Mouse (Mus musculus) liver, embryonic 14.5 days (tissue): ENCODE data around the gene Hbs1l. TPM values are rescaled to one million over a fixed set of nuclear protein-coding genes. Genes with fewer than 3 reads are reported as not detected.

Experiments used
- ATAC-seq: fragments of 200-750 bp; cut with Nextera tagmentation; 2 replicates; pipeline ENCODE4 v1.8.0; 2017; ENCODE audit warnings: moderate number of reproducible peaks, mild to moderate bottlenecking, moderate library complexity; ENCODE audit not compliant: insufficient read depth
- DNase-seq, 3 experiments: peaks; one replicate each; pipeline ENCODE4 v3.0.0-alpha.2; 2012 to 2013; ENCODE audit warnings: low read depth in 3 of 3, low spot score in 3 of 3
- H3K27ac ChIP-seq: fragments of 300-500 bp; sonication (generic); 2 replicates; pipeline ENCODE4 v1.5.1; 2014; ENCODE audit warnings: moderate library complexity, mild to moderate bottlenecking, control low read depth, inconsistent platforms
- H3K27me3 ChIP-seq: fragments of 300-500 bp; sonication (generic); 2 replicates; pipeline ENCODE4 v1.6.1; 2014; ENCODE audit warnings: mild to moderate bottlenecking, low read length, moderate library complexity; ENCODE audit not compliant: control insufficient read depth, insufficient read depth
- H3K36me3 ChIP-seq: fragments of 300-500 bp; sonication (generic); replicated peaks from 2 replicates; pipeline ENCODE4 v1.6.1; 2014; ENCODE audit warnings: low read depth; ENCODE audit not compliant: control insufficient read depth, insufficient read depth
- H3K4me1 ChIP-seq, 2 experiments: fragments of 200-500 bp in 1 of 2; fragments of 300-500 bp in 1 of 2; sonication (generic) in 1 of 2; replicated peaks; 2 replicates each; pipeline ENCODE4 v1.6.1; 2012 to 2014; ENCODE audit warnings: antibody characterized with exemption in 1 of 2, inconsistent platforms in 1 of 2, low read length in 1 of 2; ENCODE audit not compliant: control insufficient read depth in 2 of 2, insufficient read depth in 2 of 2
- H3K4me2 ChIP-seq: fragments of 300-500 bp; sonication (generic); 2 replicates; pipeline ENCODE4 v1.6.1; 2014; ENCODE audit warnings: low read depth, mild to moderate bottlenecking, control low read depth, moderate library complexity
- H3K4me3 ChIP-seq, 2 experiments: fragments of 200-500 bp in 1 of 2; fragments of 300-500 bp in 1 of 2; sonication (generic) in 1 of 2; 2 replicates each; pipeline ENCODE4 v1.5.1; 2012 to 2014; ENCODE audit warnings: low read depth in 2 of 2, low read length in 2 of 2, mild to moderate bottlenecking in 2 of 2, control low read depth in 1 of 2, inconsistent platforms in 1 of 2, moderate library complexity in 1 of 2; ENCODE audit not compliant: insufficient read depth in 1 of 2
- H3K9ac ChIP-seq: fragments of 300-500 bp; sonication (generic); replicated peaks from 2 replicates; pipeline ENCODE4 v1.6.1; 2014; ENCODE audit warnings: mild to moderate bottlenecking, control low read depth, moderate library complexity
- H3K9me3 ChIP-seq: fragments of 300-500 bp; sonication (generic); 2 replicates; pipeline ENCODE4 v1.6.1; 2016; ENCODE audit warnings: low read length, mixed read lengths; ENCODE audit not compliant: control insufficient read depth
- CTCF ChIP-seq: IDR thresholded peaks from 2 replicates; pipeline ENCODE4 v1.5.1; 2016; ENCODE audit warnings: antibody characterized with exemption, low read depth, control low read depth
- EP300 ChIP-seq: IDR thresholded peaks from 2 replicates; pipeline ENCODE4 v1.6.1; 2016; ENCODE audit warnings: antibody characterized with exemption, low read depth
- WGBS: fragments of 180-500 bp; shearing (Covaris S2); extraction: QIAGEN DNeasy Blood & Tissue Kit; methylation state at CpG from one replicate; pipeline ENCODE4 v1.1.7; 2014; ENCODE audit not compliant: insufficient replicate concordance; 5-methylcytosine and 5-hydroxymethylcytosine counted together
- polyA plus RNA-seq, 2 experiments: library from polyadenylated mRNA; depleted of rRNA in 1 of 2; stranded (reverse) in 1 of 2; unstranded in 1 of 2; fragments of >200 nt; fragmentation: Nextera tagmentation in 1 of 2; extraction: Ambion mirVana in 1 of 2; gene quantifications; 2 replicates each; pipeline versions ENCODE4 v1.2.1 to v1.2.3; 2012 to 2014

Gene Hbs1l
- polyA plus RNA-seq, 2 experiments: 18.0 to 56.1 TPM

DNA sequence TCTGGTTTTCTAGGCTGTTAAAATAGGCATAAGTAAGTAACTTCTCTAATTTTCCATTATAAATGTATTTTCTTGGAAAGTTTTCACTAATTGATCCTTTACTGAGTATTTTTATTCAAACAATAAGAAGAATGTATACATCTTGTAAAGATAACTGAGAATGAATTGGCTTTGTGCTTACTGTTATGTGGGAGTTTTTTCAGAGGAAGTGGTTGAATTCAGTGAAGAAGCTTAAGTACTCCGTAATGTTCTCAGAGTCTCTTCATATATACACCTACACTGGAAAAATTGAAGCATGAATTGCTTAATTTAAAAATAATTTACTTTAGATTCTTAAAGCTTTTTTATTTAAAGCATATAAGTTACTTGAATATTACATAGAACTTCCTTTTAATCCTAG is 23.2 kb downstream of the Hbs1l start:
- Histone ChIP-seq H3K9me3 (no peaks in the 10 kb centered on the region), H3K27me3 (no peaks in the 10 kb centered on the region), H3K4me1 (no peaks in the 10 kb centered on the region), H3K9ac (no peak overlapping the region), H3K36me3 (no peaks in the 10 kb centered on the region; the same call in none of the 2 replicates), H3K4me3 (no peak overlapping the region), H3K27ac (no peak overlapping the region), H3K4me2 (no peak overlapping the region)
- no peak for TF ChIP-seq EP300
- TF ChIP-seq CTCF: no peak
- no peak for DNase-seq
- WGBS: 90% methylated on average over 1 of the region's 1 CpGs
- ATAC-seq: no peak

GRCm38 (mm10) chr10:21320601-21321000 is 24.8 kb downstream of the Hbs1l start:
- H3K4me2 ChIP-seq: no peak overlapping the region
- 82% methylated on average over 6 of the region's 6 CpGs for WGBS
- H3K4me1 ChIP-seq: no peaks in the 10 kb centered on the region
- H3K27me3 ChIP-seq: no peaks in the 10 kb centered on the region
- H3K9me3 ChIP-seq: no peaks in the 10 kb centered on the region
- TF ChIP-seq EP300: no peak
- no peak for TF ChIP-seq CTCF
- no peak overlapping the region for H3K27ac ChIP-seq
- DNase-seq (no peak), ATAC-seq (no peak)
- no peak overlapping the region for H3K4me3 ChIP-seq
- no peak overlapping the region for H3K9ac ChIP-seq
- H3K36me3 ChIP-seq: no peaks in the 10 kb centered on the region; the same call in none of the 2 replicates

GRCm38 (mm10) chr10:21326352-21326751 is 30.6 kb downstream of the Hbs1l start:
- Histone ChIP-seq H3K36me3 (no peaks in the 10 kb centered on the region; the same call in 1 of the 2 replicates), H3K9me3 (no peaks in the 10 kb centered on the region), H3K4me3 (no peak overlapping the region), H3K27ac (no peak overlapping the region), H3K4me2 (no peak overlapping the region), H3K4me1 (no peaks in the 10 kb centered on the region), H3K27me3 (no peaks in the 10 kb centered on the region), H3K9ac (no peak overlapping the region)
- WGBS: 54% methylated on average over 6 of the region's 6 CpGs
- ATAC-seq: no peak
- DNase-seq: no peak
- TF ChIP-seq CTCF (no peak), EP300 (no peak)

DNA sequence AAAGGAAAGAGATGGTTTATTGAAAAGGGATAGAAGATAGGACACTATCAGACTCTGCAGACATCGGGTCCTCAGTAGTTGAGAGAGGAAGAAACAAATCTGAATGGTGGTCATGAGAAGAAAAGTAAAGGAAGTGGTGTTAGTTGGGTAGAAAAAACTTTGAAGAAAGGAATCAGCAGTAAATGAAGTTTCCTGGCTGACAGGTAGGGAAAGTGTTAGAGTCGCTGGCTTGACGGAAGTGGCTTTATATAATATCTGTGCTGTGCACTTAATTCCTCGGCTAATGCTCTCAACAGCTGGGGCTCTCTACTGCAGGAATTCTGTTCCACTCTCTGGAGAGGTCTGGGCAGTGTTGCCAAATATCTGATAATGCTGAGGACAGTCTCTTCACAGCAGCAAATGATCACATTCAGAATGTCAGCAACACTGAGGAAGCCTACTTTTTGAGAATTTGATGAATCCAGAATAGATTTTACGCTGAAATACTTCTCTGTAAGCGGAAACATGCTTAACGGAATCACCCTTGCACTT is 31.9 kb downstream of the Hbs1l start:
- H3K4me2 ChIP-seq: no peak overlapping the region
- no peak overlapping the region for H3K9ac ChIP-seq
- ATAC-seq (no peak), DNase-seq (no peak)
- TF ChIP-seq CTCF (no peak), EP300 (no peak)
- H3K4me3 ChIP-seq: no peak overlapping the region
- H3K4me1 ChIP-seq: no peaks in the 10 kb centered on the region
- H3K27ac ChIP-seq: no peak overlapping the region
- H3K9me3 ChIP-seq: no peaks in the 10 kb centered on the region
- 81% methylated on average over 7 of the region's 7 CpGs for WGBS
- no peaks in the 10 kb centered on the region; the same call in 1 of the 2 replicates for H3K36me3 ChIP-seq
- no peaks in the 10 kb centered on the region for H3K27me3 ChIP-seq

DNA sequence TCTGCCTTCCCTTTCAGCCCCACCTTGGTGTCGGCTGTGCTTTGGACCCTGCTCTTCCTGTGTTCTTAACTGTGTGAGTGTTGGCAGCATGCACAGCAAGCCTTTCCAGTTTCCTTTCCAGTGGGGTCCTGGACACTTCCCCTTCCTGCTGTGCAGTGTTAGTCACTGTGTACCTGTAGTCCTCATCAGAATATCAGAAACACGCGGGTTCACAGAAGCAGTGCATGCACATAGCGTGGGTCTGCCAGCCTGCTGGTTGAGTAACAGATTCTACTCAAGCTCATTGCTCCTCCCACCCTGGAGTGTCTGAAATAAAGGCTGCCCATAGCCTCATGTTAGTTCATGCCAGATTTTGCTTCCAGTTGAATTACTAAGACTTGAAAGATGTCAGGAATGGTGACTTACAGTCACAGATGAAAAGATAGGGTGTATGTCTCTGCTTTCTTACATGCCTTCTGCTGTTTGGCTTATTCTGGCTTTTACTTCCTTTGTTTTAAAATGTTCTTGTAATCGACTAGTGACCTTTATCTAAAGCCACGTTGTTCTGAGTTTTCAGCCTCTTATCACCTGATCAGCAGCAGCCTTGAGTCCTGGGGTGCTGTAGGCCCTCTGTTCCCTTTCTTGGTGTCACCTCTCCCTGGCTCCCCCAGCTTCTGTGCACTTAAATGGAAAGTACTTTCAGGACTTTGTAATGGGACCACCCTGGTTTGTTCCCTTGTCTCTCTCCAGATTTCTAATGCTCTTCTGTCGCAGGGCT is 38.7 kb downstream of the Hbs1l start:
- ATAC-seq (no peak), DNase-seq (no peak)
- H3K4me1 ChIP-seq: peaks cover 0 to 3% of the 10 kb centered on the region in 2 experiments; a peak in 1 of 4 replicates
- peaks cover 20% of the 10 kb centered on the region for H3K36me3 ChIP-seq
- 47% methylated on average over 7 of the region's 7 CpGs for WGBS
- H3K4me3 ChIP-seq: no peak overlapping the region
- H3K27ac ChIP-seq: no peak overlapping the region
- peaks cover 2% of the 10 kb centered on the region; the same call in 1 of the 2 replicates for H3K9me3 ChIP-seq
- H3K4me2 ChIP-seq: no peak overlapping the region
- no peak overlapping the region for H3K9ac ChIP-seq
- H3K27me3 ChIP-seq: no peaks in the 10 kb centered on the region
- TF ChIP-seq CTCF: no peak
- TF ChIP-seq EP300: no peak
